Mouse (Mus musculus) left cerebral cortex, adult 9 months (tissue): ENCODE results near the gene Rnf224.
"Not testable (repeated sequence)": the region's sequence is repeated elsewhere in the genome, so short reads cannot be mapped to it uniquely, and the experiment has no call there.

Source experiments
- DNase-seq, 2 experiments: peaks; one replicate each; pipeline ENCODE4 v3.0.0; 2022; ENCODE audit warnings: low spot score in 2 of 2

Gene Rnf224

GRCm38 (mm10) chr2:25256443-25257109, 20.0 kb upstream of the Rnf224 start:
- not testable (repeated sequence) for DNase-seq

GRCm38 (mm10) chr2:25255284-25255779, 18.7 kb upstream of the Rnf224 start, which contains the start of gene Tmem203:
Gene Tmem203, plus strand, starts transcription at chr2:25255439.
- peak in 1 of 2 experiments; percentile 81 for DNase-seq

- no peak for DNase-seq
Observed at GRCm38 (mm10) chr2:25252331-25252730, 15.7 kb upstream of the Rnf224 start.

- no peak for DNase-seq
Observed at GRCm38 (mm10) chr2:25246183-25247072, 9.8 kb upstream of the Rnf224 start, which contains the start of gene AL732309.1. Gene AL732309.1, minus strand, starts transcription at chr2:25246863.

GRCm38 (mm10) chr2:25244144-25244543, 7.6 kb upstream of the Rnf224 start:
- no peak for DNase-seq

GRCm38 (mm10) chr2:25243342-25243741, 6.8 kb upstream of the Rnf224 start:
- DNase-seq: no peak

GRCm38 (mm10) chr2:25242101-25242506, 5.5 kb upstream of the Rnf224 start, which contains the start of the genes Rnf208 and Cysrt1:
Gene Rnf208, plus strand, starts transcription at chr2:25242255.
Gene Cysrt1, minus strand, starts transcription at chr2:25242452.
- DNase-seq: no peak

- no peak for DNase-seq
Observed at GRCm38 (mm10) chr2:25241438-25241775, 4.8 kb upstream of the Rnf224 start.

GRCm38 (mm10) chr2:25240723-25241437, 4.3 kb upstream of the Rnf224 start:
- peak in 1 of 2 experiments; percentile 77 for DNase-seq

GRCm38 (mm10) chr2:25240310-25240709, 3.7 kb upstream of the Rnf224 start:
- no peak for DNase-seq

GRCm38 (mm10) chr2:25239766-25240165, 3.2 kb upstream of the Rnf224 start:
- DNase-seq: no peak

GRCm38 (mm10) chr2:25238106-25238505, 1.5 kb upstream of the Rnf224 start:
- no peak for DNase-seq

GRCm38 (mm10) chr2:25237522-25237921, 935 bp upstream of the Rnf224 start:
- no peak for DNase-seq

- no peak for DNase-seq
Observed at GRCm38 (mm10) chr2:25234551-25235220, 1.9 kb downstream of the Rnf224 start.

GRCm38 (mm10) chr2:25234050-25234449, 2.5 kb downstream of the Rnf224 start, which contains the start of gene Slc34a3:
Gene Slc34a3, minus strand, starts transcription at chr2:25234364.
- DNase-seq: no peak

GRCm38 (mm10) chr2:25233421-25233820, 3.2 kb downstream of the Rnf224 start:
- no peak for DNase-seq

- DNase-seq: no peak
Observed at GRCm38 (mm10) chr2:25231038-25231437, 5.5 kb downstream of the Rnf224 start.

GRCm38 (mm10) chr2:25230581-25230980, 6.0 kb downstream of the Rnf224 start:
- no peak for DNase-seq

GRCm38 (mm10) chr2:25229582-25229981, 7.0 kb downstream of the Rnf224 start:
- no peak for DNase-seq

GRCm38 (mm10) chr2:25228995-25229530, 7.5 kb downstream of the Rnf224 start:
- no peak for DNase-seq

GRCm38 (mm10) chr2:25228431-25228889, 8.1 kb downstream of the Rnf224 start:
- DNase-seq: peak in 1 of 2 experiments; percentile 91
